Mouse (Mus musculus): ENCODE results near the gene Igsf9.

Gene Igsf9

GRCm38 (mm10) chr1:172441935-172442445, 39.6 kb upstream of the Igsf9 start:
- TF ChIP-seq CTCF (conservative IDR thresholded peaks at IDR 0.05; ENCODE audit: low read length) (no peak), POU5F1 (IDR thresholded peaks at IDR 0.05; ENCODE audit: borderline replicate concordance, low read length) (no peak), NANOG (IDR thresholded peaks at IDR 0.05; ENCODE audit: borderline replicate concordance, low read length) (no peak)
- no peaks in the 10 kb centered on the region for H3K36me3 ChIP-seq (ENCODE audit: insufficient read depth, low read length)
- H3K4me1 ChIP-seq (replicated peaks; ENCODE audit: low read depth, low read length): peaks cover 7% of the 10 kb centered on the region; the same call in 1 of the 2 replicates
- H3K9me3 ChIP-seq (ENCODE audit: low read length): no peaks in the 10 kb centered on the region
- peaks cover 8% of the 10 kb centered on the region for H3K27me3 ChIP-seq (ENCODE audit: insufficient read depth, low read length)
- no peak overlapping the region for H3K4me3 ChIP-seq (replicated peaks; ENCODE audit: low read length)

GRCm38 (mm10) chr1:172450226-172450625, 31.4 kb upstream of the Igsf9 start:
- H3K4me1 ChIP-seq (replicated peaks; ENCODE audit: low read depth, low read length): peaks cover 21% of the 10 kb centered on the region
- no peaks in the 10 kb centered on the region for H3K36me3 ChIP-seq (ENCODE audit: insufficient read depth, low read length)
- TF ChIP-seq NANOG (IDR thresholded peaks at IDR 0.05; ENCODE audit: borderline replicate concordance, low read length) (no peak), POU5F1 (IDR thresholded peaks at IDR 0.05; ENCODE audit: borderline replicate concordance, low read length) (no peak), CTCF (conservative IDR thresholded peaks at IDR 0.05; ENCODE audit: low read length) (no peak)
- H3K27me3 ChIP-seq (ENCODE audit: insufficient read depth, low read length): no peaks in the 10 kb centered on the region
- H3K9me3 ChIP-seq (ENCODE audit: low read length): no peaks in the 10 kb centered on the region
- H3K4me3 ChIP-seq (replicated peaks; ENCODE audit: low read length): no peak overlapping the region

- Histone ChIP-seq H3K4me3 (replicated peaks; ENCODE audit: low read length) (no peak overlapping the region), H3K27me3 (ENCODE audit: insufficient read depth, low read length) (no peaks in the 10 kb centered on the region), H3K36me3 (ENCODE audit: insufficient read depth, low read length) (no peaks in the 10 kb centered on the region), H3K4me1 (replicated peaks; ENCODE audit: low read depth, low read length) (peaks cover 25% of the 10 kb centered on the region), H3K9me3 (ENCODE audit: low read length) (no peaks in the 10 kb centered on the region)
- no peak for TF ChIP-seq NANOG (IDR thresholded peaks at IDR 0.05; ENCODE audit: borderline replicate concordance, low read length)
Observed at GRCm38 (mm10) chr1:172450848-172451470, 30.6 kb upstream of the Igsf9 start.

- TF ChIP-seq CTCF (conservative IDR thresholded peaks at IDR 0.05; ENCODE audit: low read length) (no peak), POU5F1 (IDR thresholded peaks at IDR 0.05; ENCODE audit: borderline replicate concordance, low read length) (no peak), NANOG (IDR thresholded peaks at IDR 0.05; ENCODE audit: borderline replicate concordance, low read length) (no peak)
- H3K4me3 ChIP-seq (replicated peaks; ENCODE audit: low read length): no peak overlapping the region
- peaks cover 36% of the 10 kb centered on the region for H3K4me1 ChIP-seq (replicated peaks; ENCODE audit: low read depth, low read length)
- no peaks in the 10 kb centered on the region for H3K27me3 ChIP-seq (ENCODE audit: insufficient read depth, low read length)
- peaks cover 3% of the 10 kb centered on the region; the same call in 1 of the 2 replicates for H3K9me3 ChIP-seq (ENCODE audit: low read length)
- no peaks in the 10 kb centered on the region for H3K36me3 ChIP-seq (ENCODE audit: insufficient read depth, low read length)
Observed at GRCm38 (mm10) chr1:172452911-172453310, 28.7 kb upstream of the Igsf9 start.

GRCm38 (mm10) chr1:172453810-172454209, 27.8 kb upstream of the Igsf9 start:
- TF ChIP-seq NANOG (IDR thresholded peaks at IDR 0.05; ENCODE audit: borderline replicate concordance, low read length) (no peak), POU5F1 (IDR thresholded peaks at IDR 0.05; ENCODE audit: borderline replicate concordance, low read length) (no peak), CTCF (conservative IDR thresholded peaks at IDR 0.05; ENCODE audit: low read length) (no peak)
- H3K36me3 ChIP-seq (ENCODE audit: insufficient read depth, low read length): no peaks in the 10 kb centered on the region
- H3K4me1 ChIP-seq (replicated peaks; ENCODE audit: low read depth, low read length): peaks cover 45% of the 10 kb centered on the region
- H3K9me3 ChIP-seq (ENCODE audit: low read length): peaks cover 3% of the 10 kb centered on the region; the same call in 1 of the 2 replicates
- H3K27me3 ChIP-seq (ENCODE audit: insufficient read depth, low read length): no peaks in the 10 kb centered on the region
- no peak overlapping the region for H3K4me3 ChIP-seq (replicated peaks; ENCODE audit: low read length)

GRCm38 (mm10) chr1:172455416-172455815, 26.2 kb upstream of the Igsf9 start:
- Histone ChIP-seq H3K4me1 (replicated peaks; ENCODE audit: low read depth, low read length) (peaks cover 44% of the 10 kb centered on the region), H3K4me3 (replicated peaks; ENCODE audit: low read length) (peak overlapping the region; percentile 55), H3K27me3 (ENCODE audit: insufficient read depth, low read length) (no peaks in the 10 kb centered on the region), H3K36me3 (ENCODE audit: insufficient read depth, low read length) (no peaks in the 10 kb centered on the region), H3K9me3 (ENCODE audit: low read length) (peaks cover 3% of the 10 kb centered on the region; the same call in 1 of the 2 replicates)
- TF ChIP-seq NANOG (IDR thresholded peaks at IDR 0.05; ENCODE audit: borderline replicate concordance, low read length): no peak
- TF ChIP-seq CTCF (conservative IDR thresholded peaks at IDR 0.05; ENCODE audit: low read length): no peak
- TF ChIP-seq POU5F1 (IDR thresholded peaks at IDR 0.05; ENCODE audit: borderline replicate concordance, low read length): no peak

GRCm38 (mm10) chr1:172456001-172456677, 25.4 kb upstream of the Igsf9 start:
- Histone ChIP-seq H3K4me1 (replicated peaks; ENCODE audit: low read depth, low read length) (peaks cover 41% of the 10 kb centered on the region), H3K27me3 (ENCODE audit: insufficient read depth, low read length) (no peaks in the 10 kb centered on the region), H3K36me3 (ENCODE audit: insufficient read depth, low read length) (no peaks in the 10 kb centered on the region), H3K9me3 (ENCODE audit: low read length) (peaks cover 3% of the 10 kb centered on the region; the same call in 1 of the 2 replicates), H3K4me3 (replicated peaks; ENCODE audit: low read length) (peak overlapping the region; percentile 55)
- TF ChIP-seq CTCF (conservative IDR thresholded peaks at IDR 0.05; ENCODE audit: low read length) (no peak), POU5F1 (IDR thresholded peaks at IDR 0.05; ENCODE audit: borderline replicate concordance, low read length) (no peak), NANOG (IDR thresholded peaks at IDR 0.05; ENCODE audit: borderline replicate concordance, low read length) (no peak)

GRCm38 (mm10) chr1:172457196-172457595, 24.4 kb upstream of the Igsf9 start:
- Histone ChIP-seq H3K27me3 (ENCODE audit: insufficient read depth, low read length) (no peaks in the 10 kb centered on the region), H3K4me3 (replicated peaks; ENCODE audit: low read length) (no peak overlapping the region), H3K4me1 (replicated peaks; ENCODE audit: low read depth, low read length) (peaks cover 36% of the 10 kb centered on the region), H3K36me3 (ENCODE audit: insufficient read depth, low read length) (no peaks in the 10 kb centered on the region), H3K9me3 (ENCODE audit: low read length) (peaks cover 3% of the 10 kb centered on the region; the same call in 1 of the 2 replicates)
- no peak for TF ChIP-seq POU5F1 (IDR thresholded peaks at IDR 0.05; ENCODE audit: borderline replicate concordance, low read length)
- TF ChIP-seq NANOG (IDR thresholded peaks at IDR 0.05; ENCODE audit: borderline replicate concordance, low read length): no peak
- no peak for TF ChIP-seq CTCF (conservative IDR thresholded peaks at IDR 0.05; ENCODE audit: low read length)
